Mouse (Mus musculus) midbrain, embryonic 12.5 days (tissue): ENCODE measurements around the gene Gm6309. TPM values are rescaled to one million over a fixed set of nuclear protein-coding genes. Genes with fewer than 3 reads are reported as not detected.
"Not testable (repeated sequence)": the region's sequence is repeated elsewhere in the genome, so short reads cannot be mapped to it uniquely, and the experiment has no call there.

Experiments used
- ATAC-seq: fragments of 200-750 bp; cut with Nextera tagmentation; 2 replicates; pipeline ENCODE4 v1.8.0; 2017; ENCODE audit warnings: low read depth, moderate TSS enrichment, moderate library complexity; ENCODE audit not compliant: low FRiP score
- H3K27ac ChIP-seq: fragments of 300-500 bp; sonication (generic); replicated peaks from 2 replicates; pipeline ENCODE4 v1.5.1; 2016; ENCODE audit warnings: mild to moderate bottlenecking
- H3K27me3 ChIP-seq: fragments of 300-500 bp; sonication (generic); 2 replicates; pipeline ENCODE4 v1.6.1; 2016; ENCODE audit warnings: mild to moderate bottlenecking
- H3K36me3 ChIP-seq: fragments of 300-500 bp; sonication (generic); 2 replicates; pipeline ENCODE4 v1.6.1; 2016
- H3K4me1 ChIP-seq: fragments of 300-500 bp; sonication (generic); 2 replicates; pipeline ENCODE4 v1.6.1; 2016
- H3K4me2 ChIP-seq: fragments of 300-500 bp; sonication (generic); replicated peaks from 2 replicates; pipeline ENCODE4 v1.6.1; 2016; ENCODE audit warnings: mild to moderate bottlenecking, moderate library complexity
- H3K4me3 ChIP-seq: fragments of 300-500 bp; sonication (generic); 2 replicates; pipeline ENCODE4 v1.5.1; 2016; ENCODE audit warnings: mild to moderate bottlenecking
- H3K9ac ChIP-seq: fragments of 300-500 bp; sonication (generic); replicated peaks from 2 replicates; pipeline ENCODE4 v1.6.1; 2016; ENCODE audit warnings: mild to moderate bottlenecking, moderate library complexity
- H3K9me3 ChIP-seq: fragments of 300-500 bp; sonication (generic); 2 replicates; pipeline ENCODE4 v1.6.1; 2016; ENCODE audit warnings: mild to moderate bottlenecking
- WGBS: fragments of 180-500 bp; shearing (Covaris S2); methylation state at CpG from one replicate; pipeline ENCODE4 v1.1.7; 2016; 5-methylcytosine and 5-hydroxymethylcytosine counted together
- polyA plus RNA-seq: library from polyadenylated mRNA; unstranded; fragments of >200 nt; fragmentation: Nextera tagmentation; extraction: Ambion mirVana; gene quantifications from 2 replicates; pipeline ENCODE4 v1.2.1, GENCODE M21; 2016

Gm6309 gene
- polyA plus RNA-seq, 1 experiment from 2014 or later: not detected

DNA sequence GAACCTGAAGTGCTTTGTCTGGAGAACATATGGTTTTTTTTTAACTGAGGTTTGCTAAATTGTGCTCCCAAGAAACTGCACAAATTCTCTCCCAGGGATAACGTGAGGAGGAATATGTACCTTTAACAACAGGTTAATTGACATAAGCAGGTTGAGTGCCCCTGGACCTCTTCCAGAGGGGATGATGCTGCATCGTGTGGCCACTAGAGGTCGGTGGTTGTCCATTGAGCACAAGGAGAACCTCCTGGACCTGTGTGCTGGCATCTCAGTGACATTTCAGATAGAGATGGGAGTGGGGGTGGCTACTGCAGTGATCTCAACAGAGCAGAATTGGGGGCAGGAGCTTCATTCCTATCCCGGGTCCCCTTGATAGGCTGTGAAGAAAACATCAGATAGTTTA lies 2.2 kb upstream of the Gm6309 start:
- H3K9me3 ChIP-seq, H3K27me3 ChIP-seq, H3K4me1 ChIP-seq, H3K4me2 ChIP-seq, H3K27ac ChIP-seq, H3K9ac ChIP-seq, H3K36me3 ChIP-seq, H3K4me3 ChIP-seq, ATAC-seq: not testable (repeated sequence)
- 66% methylated on average over 4 of the region's 4 CpGs for WGBS

DNA sequence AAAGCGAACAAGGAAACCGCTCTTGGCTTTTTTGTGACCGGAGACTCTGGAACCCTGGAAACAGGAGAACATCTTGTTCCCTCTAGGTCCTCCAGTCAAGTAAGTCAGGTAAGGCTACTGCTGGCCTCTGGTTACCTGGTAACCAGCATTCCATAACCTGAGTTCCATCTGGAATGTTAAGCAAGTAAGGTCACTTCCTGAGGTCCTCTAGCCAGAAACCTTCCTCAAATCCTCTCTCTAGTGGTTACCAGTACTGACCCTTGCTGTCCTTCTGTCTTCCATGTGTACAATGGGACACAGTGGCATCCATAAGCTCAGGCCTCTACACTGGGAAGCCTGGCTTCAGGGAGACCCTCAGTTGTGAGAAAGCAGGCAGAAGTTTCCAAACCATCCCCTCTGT lies 10.1 kb downstream of the Gm6309 start, which contains the start of gene Gm5565:
TSS of gene Gm5565 (minus strand) at position 101 of the 400 bp plus-strand sequence.
- ATAC-seq, H3K9ac ChIP-seq, H3K4me3 ChIP-seq, H3K27ac ChIP-seq, H3K4me1 ChIP-seq, H3K27me3 ChIP-seq, H3K4me2 ChIP-seq, H3K36me3 ChIP-seq: not testable (repeated sequence)
- 0 out of 2 replicates have a peak, but pooled peaks cover 15% of the 10 kb centered on the region for H3K9me3 ChIP-seq
- WGBS: 93% methylated on average over 3 of the region's 3 CpGs

DNA sequence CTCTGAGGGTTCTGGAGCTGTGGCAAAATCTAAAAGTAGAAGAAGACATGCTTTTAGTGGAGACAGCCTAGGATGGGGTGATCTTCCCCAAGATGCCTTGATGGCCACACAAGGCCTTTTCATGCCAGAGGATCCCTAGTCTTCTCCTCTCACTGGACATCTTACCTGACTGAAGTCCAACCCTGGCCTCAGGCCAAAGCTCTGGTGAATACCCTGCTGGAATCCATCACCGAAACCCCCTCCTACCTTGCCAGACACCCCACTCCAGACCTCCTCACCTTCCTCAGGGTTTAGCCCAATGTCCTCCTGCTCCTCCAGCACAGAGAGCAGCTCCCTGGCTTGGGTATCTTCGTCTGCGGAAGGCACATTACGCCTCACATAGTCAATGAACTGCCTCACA lies 12.2 kb downstream of the Gm6309 start:
- not testable (repeated sequence) for H3K36me3 ChIP-seq, H3K4me1 ChIP-seq, H3K4me2 ChIP-seq, H3K4me3 ChIP-seq, H3K27ac ChIP-seq, H3K9ac ChIP-seq, H3K27me3 ChIP-seq, ATAC-seq
- H3K9me3 ChIP-seq: 0 out of 2 replicates have a peak, but pooled peaks cover 17% of the 10 kb centered on the region
- WGBS: 91% methylated on average over 4 of the region's 4 CpGs

DNA sequence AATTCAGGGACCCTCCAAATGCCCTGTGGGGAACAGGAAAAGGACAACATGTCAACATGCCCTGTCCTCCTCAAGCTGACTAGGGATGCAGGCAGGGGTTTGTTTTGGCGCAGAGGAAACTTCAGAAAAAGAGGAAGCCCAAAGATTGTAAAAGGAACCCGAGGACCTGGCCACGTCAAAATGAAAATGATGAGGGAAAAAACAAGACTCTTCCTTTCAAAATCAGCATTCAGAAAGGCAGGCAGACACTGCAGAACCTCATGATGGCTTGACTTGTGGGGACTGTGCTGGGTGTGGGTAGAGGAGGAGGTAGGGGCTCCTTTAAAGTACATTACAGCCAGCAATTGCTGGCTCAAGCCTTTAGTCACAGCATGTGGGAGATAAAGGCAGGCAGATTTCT lies 20.1 kb downstream of the Gm6309 start:
- Histone ChIP-seq H3K36me3 (no peaks in the 10 kb centered on the region), H3K4me1 (no peaks in the 10 kb centered on the region), H3K9ac (no peak overlapping the region), H3K4me3 (no peak overlapping the region), H3K27me3 (no peaks in the 10 kb centered on the region), H3K27ac (no peak overlapping the region), H3K4me2 (no peak overlapping the region), H3K9me3 (peaks cover 12% of the 10 kb centered on the region; the same call in 1 of the 2 replicates)
- WGBS: 74% methylated on average over 3 of the region's 3 CpGs
- ATAC-seq: no peak

DNA sequence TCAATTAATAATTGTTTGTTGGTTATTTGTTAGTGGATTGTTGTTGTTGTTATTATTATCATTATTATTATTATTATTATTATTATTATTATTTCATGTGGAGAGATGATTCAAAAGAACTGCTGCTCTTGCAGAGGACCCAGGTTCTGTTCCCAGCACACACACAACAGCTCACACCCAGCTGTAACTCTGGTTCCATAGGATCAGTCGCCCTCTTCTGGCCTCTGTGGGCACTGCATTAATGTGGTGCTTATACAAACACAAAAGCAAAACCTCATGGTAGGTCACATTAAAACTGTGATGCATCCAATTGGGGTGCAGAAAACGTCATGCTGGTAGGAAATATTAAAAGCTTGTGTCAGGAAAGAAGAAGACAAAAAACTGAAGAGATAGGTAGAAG lies 22.6 kb downstream of the Gm6309 start:
- no peaks in the 10 kb centered on the region for H3K27me3 ChIP-seq
- H3K36me3 ChIP-seq: no peaks in the 10 kb centered on the region

More for the DNA sequence above, 22.6 kb downstream of the Gm6309 start:
- WGBS: 38% methylated on average over 2 of the region's 2 CpGs
- no peak overlapping the region for H3K9ac ChIP-seq
- peaks cover 10% of the 10 kb centered on the region; the same call in 1 of the 2 replicates for H3K9me3 ChIP-seq
- H3K4me3 ChIP-seq: no peak overlapping the region
- no peaks in the 10 kb centered on the region for H3K4me1 ChIP-seq
- H3K27ac ChIP-seq: no peak overlapping the region
- no peak overlapping the region for H3K4me2 ChIP-seq
- ATAC-seq: no peak

Other genes starting within 250 kb of the Gm6309 start
- not detected in 2 replicates for gene Cyp3a25, start 161.1 kb downstream of the Gm6309 start, polyA plus RNA-seq
- not detected in 2 replicates for gene Cyp3a59, start 91.5 kb downstream of the Gm6309 start, polyA plus RNA-seq
- gene Gm5565, start 10.2 kb downstream of the Gm6309 start, polyA plus RNA-seq: not detected in 2 replicates
- gene 1700001J03Rik, start 14.6 kb upstream of the Gm6309 start, polyA plus RNA-seq: not detected in 2 replicates
- 25.5 and 28.6 TPM in 2 replicates for gene Rnf6, start 50.8 kb upstream of the Gm6309 start, polyA plus RNA-seq
- 34.0 and 39.1 TPM in 2 replicates for gene Cdk8, start 60.5 kb upstream of the Gm6309 start, polyA plus RNA-seq
- gene Wasf3, start 214.3 kb upstream of the Gm6309 start, polyA plus RNA-seq: 9.6 and 12.0 TPM in 2 replicates